Mouse (Mus musculus) brain, embryonic 14.5 days (tissue): Measurements from ENCODE around the gene Selenbp2.
"Not testable (repeated sequence)": the region's sequence is repeated elsewhere in the genome, so short reads cannot be mapped to it uniquely, and the experiment has no call there.

Experiments
- CTCF ChIP-seq: fragments of 200-500 bp; IDR thresholded peaks from 2 replicates; pipeline ENCODE4 v1.5.1; 2012; ENCODE audit warnings: inconsistent platforms, mild to moderate bottlenecking, moderate library complexity, borderline replicate concordance; ENCODE audit not compliant: insufficient read depth, insufficient read length; ENCODE audit errors: extremely low read depth
- POLR2A ChIP-seq: fragments of 200-500 bp; IDR thresholded peaks from 2 replicates; pipeline ENCODE4 v1.6.1; 2012; ENCODE audit warnings: mild to moderate bottlenecking, inconsistent platforms, borderline replicate concordance; ENCODE audit not compliant: poor library complexity, insufficient read depth, insufficient read length, severe bottlenecking; ENCODE audit errors: extremely low read depth

GRCm38 (mm10) chr3:94713424-94713823, 20.1 kb downstream of the Selenbp2 start:
- not testable (repeated sequence) for TF ChIP-seq CTCF, POLR2A
